25 mouse cellular contexts compared by ENCODE assay signal in the genomic region with DNA sequence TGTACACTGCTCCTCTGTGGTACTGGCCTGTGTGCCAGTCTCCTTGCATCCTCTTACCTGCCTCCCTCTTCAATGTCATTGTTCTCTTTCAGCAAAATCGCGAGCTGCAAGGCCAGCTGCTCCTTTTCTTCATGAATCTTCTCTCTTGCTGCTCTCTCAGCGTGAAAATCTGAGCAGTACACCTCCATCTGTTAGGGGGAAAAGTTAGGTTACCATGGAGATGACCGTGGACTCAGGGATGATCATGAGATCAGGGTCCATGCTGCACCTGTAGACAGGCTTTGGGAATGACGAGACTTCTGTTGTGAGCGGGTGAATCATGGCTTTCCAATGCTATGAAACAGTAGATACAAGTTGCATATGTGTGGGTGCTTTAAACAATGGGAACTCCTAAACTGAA. TPM values are rescaled to one million over a fixed set of nuclear protein-coding genes. Genes with fewer than 3 reads are reported as not detected.
A peak's percentile ranks its signal among the peaks of the same experiment; 100 is the strongest.
DNase-seq lines count a peak whose midpoint lies in the region; ATAC-seq and TF ChIP-seq lines count a peak whose summit lies in the region.
"Had no signal": no experiment of that assay in that cellular context is flagged by ENCODE, and none has a peak within 500 bp of the region (broad histone marks: within the 10 kb centered on the region; RNA-seq: fewer than 3 reads in every experiment).

No protein-coding gene starts in this region.

- no peaks in the 10 kb centered on the region for H3K4me1 ChIP-seq in hindbrain, embryonic 15.5 days (replicated peaks)
- peaks cover 3% of the 10 kb centered on the region; the same call in 1 of the 2 replicates for H3K4me1 ChIP-seq in hindbrain, embryonic 10.5 days (replicated peaks)
- H3K4me1 ChIP-seq in liver, embryonic 12.5 days, result peaks cover 18% of the 10 kb centered on the region
- H3K4me1 ChIP-seq in liver, postnatal 0 days (ENCODE audit: insufficient read depth), result no peaks in the 10 kb centered on the region
- H3K4me1 ChIP-seq: forebrain, embryonic 10.5 days; intestine, embryonic 15.5 days had no signal

- H3K27ac ChIP-seq in hindbrain, embryonic 15.5 days (replicated peaks), result peak overlapping the region; percentile 6; the same call in 1 of the 2 replicates
- H3K27ac ChIP-seq in hindbrain, embryonic 10.5 days, result no peak overlapping the region
- H3K27ac ChIP-seq in liver, embryonic 12.5 days, result 0 out of 2 replicates have a peak overlapping the region, but pooled peaks have one; percentile 4
- no peak overlapping the region for H3K27ac ChIP-seq in liver, postnatal 0 days (ENCODE audit: low read depth)
- H3K27ac ChIP-seq: forebrain, embryonic 10.5 days; forebrain, embryonic 13.5 days; heart, embryonic 10.5 days; heart, embryonic 13.5 days; intestine, embryonic 15.5 days had no signal

- no peak for DNase-seq in hindbrain, embryonic 10.5 days (ENCODE audit: low spot score)
- DNase-seq in liver, postnatal 0 days, result no peak
- DNase-seq in brain, adult 2 months (ENCODE audit: low read depth, low spot score), result peak; percentile 36
- no peak for DNase-seq in lung, postnatal 14 days
- DNase-seq: adrenal gland, adult 8-10 months; adrenal gland, postnatal 25 days; cerebellum, adult 11 months; cerebellum, adult 8-10 months; cerebellum, postnatal 14 days; gastrocnemius, postnatal 10 days; gastrocnemius, postnatal 36 days; heart, adult 2 months; heart, postnatal 14 days; heart, postnatal 4 days; kidney, adult 11 months had no signal

- no peak overlapping the region for H3K9ac ChIP-seq in hindbrain, embryonic 15.5 days
- H3K9ac ChIP-seq in liver, embryonic 12.5 days, result no peak overlapping the region
- H3K9ac ChIP-seq in liver, postnatal 0 days (replicated peaks), result no peak overlapping the region
- H3K9ac ChIP-seq: forebrain, embryonic 13.5 days; heart, embryonic 13.5 days; intestine, embryonic 15.5 days had no signal

- no peak overlapping the region for H3K4me2 ChIP-seq in hindbrain, embryonic 15.5 days
- H3K4me2 ChIP-seq in liver, embryonic 12.5 days, result no peak overlapping the region
- no peak overlapping the region for H3K4me2 ChIP-seq in liver, postnatal 0 days (ENCODE audit: low read depth, low read length)
- H3K4me2 ChIP-seq: forebrain, embryonic 13.5 days; heart, embryonic 13.5 days; intestine, embryonic 15.5 days had no signal

- 56% methylated on average over 6 of the region's 6 CpGs for WGBS in hindbrain, embryonic 15.5 days
- 68% methylated on average over 6 of the region's 6 CpGs for WGBS in hindbrain, embryonic 10.5 days
- WGBS in liver, embryonic 12.5 days (ENCODE audit: insufficient replicate concordance), result 79% methylated on average over 6 of the region's 6 CpGs
- WGBS in liver, postnatal 0 days (ENCODE audit: insufficient replicate concordance), result 83% methylated on average over 6 of the region's 6 CpGs

- no peaks in the 10 kb centered on the region for H3K36me3 ChIP-seq in hindbrain, embryonic 15.5 days
- H3K36me3 ChIP-seq in hindbrain, embryonic 10.5 days, result no peaks in the 10 kb centered on the region
- H3K36me3 ChIP-seq in liver, embryonic 12.5 days, result peaks cover 56% of the 10 kb centered on the region
- H3K36me3 ChIP-seq in liver, postnatal 0 days (replicated peaks; ENCODE audit: insufficient read depth, low read length), result peaks cover 73% of the 10 kb centered on the region
- H3K36me3 ChIP-seq: forebrain, embryonic 10.5 days; heart, embryonic 10.5 days; intestine, embryonic 15.5 days had no signal

- no peak for ATAC-seq in hindbrain, embryonic 15.5 days (ENCODE audit: low FRiP score, low read depth)
- no peak for ATAC-seq in liver, embryonic 12.5 days
- no peak for ATAC-seq in liver, postnatal 0 days
- ATAC-seq: activated CD4-positive, CD25-positive, alpha-beta regulatory T cell, adult 4 months; CD4-positive, CD25-positive, alpha-beta regulatory T cell, adult 4 months; forebrain, embryonic 13.5 days; forebrain, embryonic 16.5 days; intestine, embryonic 15.5 days had no signal

- TF ChIP-seq EP300 in liver, postnatal 0 days (IDR thresholded peaks at IDR 0.05; ENCODE audit: low read depth), result no peak

- no peaks in the 10 kb centered on the region for H3K27me3 ChIP-seq in hindbrain, embryonic 15.5 days
- no peaks in the 10 kb centered on the region for H3K27me3 ChIP-seq in hindbrain, embryonic 10.5 days (ENCODE audit: insufficient read depth, poor library complexity, severe bottlenecking)
- H3K27me3 ChIP-seq in liver, embryonic 12.5 days (replicated peaks), result no peaks in the 10 kb centered on the region
- H3K27me3 ChIP-seq in liver, postnatal 0 days (ENCODE audit: insufficient read depth, low read length), result no peaks in the 10 kb centered on the region
- H3K27me3 ChIP-seq: forebrain, embryonic 13.5 days; heart, embryonic 13.5 days; intestine, embryonic 15.5 days had no signal

- no peaks in the 10 kb centered on the region for H3K9me3 ChIP-seq in hindbrain, embryonic 15.5 days
- H3K9me3 ChIP-seq in hindbrain, embryonic 10.5 days, result no peaks in the 10 kb centered on the region
- no peaks in the 10 kb centered on the region for H3K9me3 ChIP-seq in liver, embryonic 12.5 days (replicated peaks)
- H3K9me3 ChIP-seq in liver, postnatal 0 days (ENCODE audit: low read length), result no peaks in the 10 kb centered on the region
- H3K9me3 ChIP-seq: forebrain, embryonic 10.5 days; forebrain, embryonic 13.5 days; heart, embryonic 10.5 days; heart, embryonic 13.5 days; intestine, embryonic 15.5 days had no signal

- H3K4me3 ChIP-seq in hindbrain, embryonic 15.5 days, result no peak overlapping the region
- no peak overlapping the region for H3K4me3 ChIP-seq in hindbrain, embryonic 10.5 days
- no peak overlapping the region for H3K4me3 ChIP-seq in liver, embryonic 12.5 days
- H3K4me3 ChIP-seq in liver, postnatal 0 days (ENCODE audit: low read depth, low read length), result no peak overlapping the region
- H3K4me3 ChIP-seq: forebrain, embryonic 10.5 days; forebrain, embryonic 13.5 days; heart, adult 2 months; heart, embryonic 10.5 days; heart, embryonic 13.5 days; intestine, embryonic 15.5 days had no signal

- no peak for TF ChIP-seq CTCF in liver, postnatal 0 days (IDR thresholded peaks at IDR 0.05; ENCODE audit: low read depth)

RNA-seq across cellular contexts. Expression of a gene that starts 14.5 kb away (rescaled TPM):
- 5.8 and 5.9 TPM in 2 replicates for polyA plus RNA-seq in hindbrain, embryonic 15.5 days (2015; fragmentation: Nextera tagmentation; extraction: Ambion mirVana)
- 46.0 and 62.4 TPM in 2 replicates for polyA plus RNA-seq in hindbrain, embryonic 10.5 days (2016; fragmentation: Nextera tagmentation; extraction: Ambion mirVana)
- 57.7 and 59.0 TPM in 2 replicates for polyA plus RNA-seq in liver, embryonic 12.5 days (2016; fragmentation: Nextera tagmentation; extraction: Ambion mirVana)
- polyA plus RNA-seq in liver, postnatal 0 days (2015; fragmentation: Nextera tagmentation; extraction: Ambion mirVana), result 10.5 and 12.2 TPM in 2 replicates

RNA-seq across cellular contexts. Expression of a gene that starts 36.8 kb away (rescaled TPM):
- polyA plus RNA-seq in hindbrain, embryonic 15.5 days (2015; fragmentation: Nextera tagmentation; extraction: Ambion mirVana), result 22.9 and 23.0 TPM in 2 replicates
- polyA plus RNA-seq in hindbrain, embryonic 10.5 days (2016; fragmentation: Nextera tagmentation; extraction: Ambion mirVana), result 3.7 and 5.2 TPM in 2 replicates
- polyA plus RNA-seq in liver, embryonic 12.5 days (2016; fragmentation: Nextera tagmentation; extraction: Ambion mirVana), result 18.5 and 18.7 TPM in 2 replicates
- polyA plus RNA-seq in liver, postnatal 0 days (2015; fragmentation: Nextera tagmentation; extraction: Ambion mirVana), result 41.0 and 42.0 TPM in 2 replicates

RNA-seq across cellular contexts. Expression of a gene that starts 51.1 kb away (rescaled TPM):
- polyA plus RNA-seq in hindbrain, embryonic 15.5 days (2015; fragmentation: Nextera tagmentation; extraction: Ambion mirVana), result 1.7 and 2.3 TPM in 2 replicates
- polyA plus RNA-seq in hindbrain, embryonic 10.5 days (2016; fragmentation: Nextera tagmentation; extraction: Ambion mirVana), result 0.21 TPM in 1 of 2 replicates, not detected in the other
- polyA plus RNA-seq in liver, embryonic 12.5 days (2016; fragmentation: Nextera tagmentation; extraction: Ambion mirVana), result not detected in 2 replicates
- not detected in 2 replicates for polyA plus RNA-seq in liver, postnatal 0 days (2015; fragmentation: Nextera tagmentation; extraction: Ambion mirVana)
- polyA plus RNA-seq: activated CD4-positive, CD25-positive, alpha-beta regulatory T cell, adult 4 months; CD4-positive, CD25-positive, alpha-beta regulatory T cell, adult 4 months; forebrain, embryonic 16.5 days; heart, embryonic 10.5 days; heart, embryonic 13.5 days; intestine, embryonic 15.5 days had no signal

Comparison
In these comparisons a context has a peak if more than half of its experiments do, and no peak if none do; other contexts are left out.
1. H3K27ac ChIP-seq: peak in hindbrain, embryonic 15.5 days (single experiment) and liver, embryonic 12.5 days (single experiment); none in hindbrain, embryonic 10.5 days (single experiment) and liver, postnatal 0 days (single experiment).